In the genomic region with DNA sequence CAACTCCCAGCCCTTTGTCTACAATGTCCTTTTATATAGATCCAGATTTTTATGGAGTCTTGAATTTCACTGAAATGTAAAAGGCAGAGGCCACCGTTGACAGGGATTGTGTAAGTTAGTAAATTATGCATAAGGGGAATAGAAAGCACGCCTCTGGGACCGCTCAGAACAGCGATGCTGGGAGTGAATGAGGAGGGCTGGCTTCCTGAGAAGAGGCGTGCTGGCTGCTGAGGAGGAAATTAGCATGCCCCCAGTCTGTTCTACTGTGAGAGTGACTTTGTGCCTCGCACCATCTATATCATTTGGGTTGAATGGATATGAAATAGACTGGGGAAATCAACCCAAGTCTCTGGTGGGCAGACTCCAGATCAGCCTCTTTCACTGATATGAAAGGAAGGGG, we compare ENCODE assay signal across 18 mouse cellular contexts. TPM values are rescaled to one million over a fixed set of nuclear protein-coding genes. Genes with fewer than 3 reads are reported as not detected.
A peak's percentile ranks its signal among the peaks of the same experiment; 100 is the strongest.
DNase-seq lines count a peak whose midpoint lies in the region; ATAC-seq and TF ChIP-seq lines count a peak whose summit lies in the region.
"Had no signal": no experiment of that assay in that cellular context is flagged by ENCODE, and none has a peak within 500 bp of the region (broad histone marks: within the 10 kb centered on the region; RNA-seq: fewer than 3 reads in every experiment).

No protein-coding gene starts in this region.

- no peaks in the 10 kb centered on the region for H3K36me3 ChIP-seq in hindbrain, embryonic 11.5 days (ENCODE audit: control insufficient read depth, insufficient read depth, low read length)
- no peaks in the 10 kb centered on the region for H3K36me3 ChIP-seq in hindbrain, embryonic 10.5 days
- H3K36me3 ChIP-seq in forebrain, embryonic 16.5 days (ENCODE audit: control insufficient read depth, insufficient read depth), result no peaks in the 10 kb centered on the region
- no peaks in the 10 kb centered on the region for H3K36me3 ChIP-seq in hindbrain, postnatal 0 days (ENCODE audit: insufficient read depth, low read length)
- H3K36me3 ChIP-seq in neural tube, embryonic 13.5 days, result no peaks in the 10 kb centered on the region
- H3K36me3 ChIP-seq in kidney, embryonic 14.5 days (ENCODE audit: control insufficient read depth, insufficient read depth, low read length), result no peaks in the 10 kb centered on the region
- no peaks in the 10 kb centered on the region for H3K36me3 ChIP-seq in heart, embryonic 12.5 days
- H3K36me3 ChIP-seq: embryonic facial prominence, embryonic 15.5 days; limb, embryonic 10.5 days; liver, embryonic 13.5 days had no signal

- no peaks in the 10 kb centered on the region for H3K4me1 ChIP-seq in hindbrain, embryonic 11.5 days (replicated peaks; ENCODE audit: control insufficient read depth, insufficient read depth, low read length)
- H3K4me1 ChIP-seq in hindbrain, embryonic 10.5 days (replicated peaks), result no peaks in the 10 kb centered on the region
- H3K4me1 ChIP-seq in forebrain, embryonic 16.5 days (replicated peaks; ENCODE audit: control insufficient read depth, insufficient read depth, low read length), result peaks cover 8% of the 10 kb centered on the region
- H3K4me1 ChIP-seq in hindbrain, postnatal 0 days (ENCODE audit: insufficient read depth, low read length), result no peaks in the 10 kb centered on the region
- peaks cover 16% of the 10 kb centered on the region for H3K4me1 ChIP-seq in neural tube, embryonic 13.5 days (replicated peaks)
- H3K4me1 ChIP-seq in kidney, embryonic 14.5 days (ENCODE audit: control insufficient read depth, insufficient read depth, low read length), result no peaks in the 10 kb centered on the region
- 0 out of 2 replicates have a peak, but pooled peaks cover 5% of the 10 kb centered on the region for H3K4me1 ChIP-seq in heart, embryonic 12.5 days (replicated peaks)
- H3K4me1 ChIP-seq: embryonic facial prominence, embryonic 15.5 days; limb, embryonic 10.5 days; liver, embryonic 13.5 days had no signal

- H3K27me3 ChIP-seq in hindbrain, embryonic 11.5 days (ENCODE audit: control insufficient read depth, insufficient read depth, low read length), result no peaks in the 10 kb centered on the region
- no peaks in the 10 kb centered on the region for H3K27me3 ChIP-seq in hindbrain, embryonic 10.5 days (ENCODE audit: insufficient read depth, poor library complexity, severe bottlenecking)
- no peaks in the 10 kb centered on the region for H3K27me3 ChIP-seq in forebrain, embryonic 16.5 days (replicated peaks; ENCODE audit: control insufficient read depth, insufficient read depth, low read length)
- no peaks in the 10 kb centered on the region for H3K27me3 ChIP-seq in hindbrain, postnatal 0 days (ENCODE audit: insufficient read depth, low read length)
- H3K27me3 ChIP-seq in neural tube, embryonic 13.5 days, result no peaks in the 10 kb centered on the region
- H3K27me3 ChIP-seq in kidney, embryonic 14.5 days (ENCODE audit: control insufficient read depth, insufficient read depth, low read length), result no peaks in the 10 kb centered on the region
- H3K27me3 ChIP-seq in heart, embryonic 12.5 days (replicated peaks), result 0 out of 2 replicates have a peak, but pooled peaks cover 4% of the 10 kb centered on the region
- H3K27me3 ChIP-seq: embryonic facial prominence, embryonic 15.5 days; liver, embryonic 13.5 days had no signal

- ATAC-seq in hindbrain, embryonic 11.5 days (ENCODE audit: low FRiP score), result peak; percentile 53; the same call in 1 of the 2 replicates
- peak; percentile 95 for ATAC-seq in forebrain, embryonic 16.5 days
- ATAC-seq in hindbrain, postnatal 0 days, result no peak
- peak; percentile 93 for ATAC-seq in neural tube, embryonic 13.5 days (ENCODE audit: low read depth)
- no peak for ATAC-seq in kidney, embryonic 14.5 days (ENCODE audit: low FRiP score, low TSS enrichment)
- no peak for ATAC-seq in heart, embryonic 12.5 days (ENCODE audit: insufficient number of reproducible peaks, low FRiP score)
- ATAC-seq: intestine, embryonic 16.5 days; lung, postnatal 0 days had no signal

- H3K27ac ChIP-seq in hindbrain, embryonic 11.5 days (ENCODE audit: low read depth, low read length), result no peak overlapping the region
- H3K27ac ChIP-seq in hindbrain, embryonic 10.5 days, result no peak overlapping the region
- H3K27ac ChIP-seq in forebrain, embryonic 16.5 days (ENCODE audit: low read length), result peak overlapping the region; percentile 73
- H3K27ac ChIP-seq in hindbrain, postnatal 0 days, result no peak overlapping the region
- peak overlapping the region; percentile 72 for H3K27ac ChIP-seq in neural tube, embryonic 13.5 days (replicated peaks)
- no peak overlapping the region for H3K27ac ChIP-seq in kidney, embryonic 14.5 days (ENCODE audit: low read depth, low read length)
- no peak overlapping the region for H3K27ac ChIP-seq in heart, embryonic 12.5 days (ENCODE audit: poor library complexity, severe bottlenecking)
- H3K27ac ChIP-seq: embryonic facial prominence, embryonic 15.5 days; limb, embryonic 10.5 days; liver, embryonic 13.5 days had no signal

- no peak for TF ChIP-seq CTCF in hindbrain, postnatal 0 days (IDR thresholded peaks at IDR 0.05; ENCODE audit: low read depth)

- no peak overlapping the region for H3K4me2 ChIP-seq in hindbrain, embryonic 11.5 days (replicated peaks; ENCODE audit: low read depth, low read length)
- no peak overlapping the region for H3K4me2 ChIP-seq in forebrain, embryonic 16.5 days (ENCODE audit: low read length)
- H3K4me2 ChIP-seq in hindbrain, postnatal 0 days (ENCODE audit: low read depth, low read length), result no peak overlapping the region
- H3K4me2 ChIP-seq in neural tube, embryonic 13.5 days, result no peak overlapping the region
- H3K4me2 ChIP-seq in kidney, embryonic 14.5 days (replicated peaks; ENCODE audit: low read depth, low read length), result no peak overlapping the region
- H3K4me2 ChIP-seq in heart, embryonic 12.5 days, result no peak overlapping the region
- H3K4me2 ChIP-seq: embryonic facial prominence, embryonic 15.5 days; liver, embryonic 13.5 days had no signal

- no peak overlapping the region for H3K4me3 ChIP-seq in hindbrain, embryonic 11.5 days (ENCODE audit: low read depth, low read length)
- no peak overlapping the region for H3K4me3 ChIP-seq in hindbrain, embryonic 10.5 days
- no peak overlapping the region for H3K4me3 ChIP-seq in forebrain, embryonic 16.5 days (replicated peaks; ENCODE audit: low read length)
- no peak overlapping the region for H3K4me3 ChIP-seq in hindbrain, postnatal 0 days (ENCODE audit: low read length)
- no peak overlapping the region for H3K4me3 ChIP-seq in neural tube, embryonic 13.5 days
- H3K4me3 ChIP-seq in kidney, embryonic 14.5 days (ENCODE audit: low read length), result no peak overlapping the region
- no peak overlapping the region for H3K4me3 ChIP-seq in heart, embryonic 12.5 days
- H3K4me3 ChIP-seq: embryonic facial prominence, embryonic 15.5 days; limb, embryonic 10.5 days; liver, embryonic 13.5 days had no signal

- H3K9ac ChIP-seq in hindbrain, embryonic 11.5 days (ENCODE audit: low read depth, low read length), result no peak overlapping the region
- no peak overlapping the region for H3K9ac ChIP-seq in forebrain, embryonic 16.5 days (replicated peaks; ENCODE audit: low read depth, low read length)
- H3K9ac ChIP-seq in hindbrain, postnatal 0 days (replicated peaks; ENCODE audit: low read length), result no peak overlapping the region
- no peak overlapping the region for H3K9ac ChIP-seq in neural tube, embryonic 13.5 days
- no peak overlapping the region for H3K9ac ChIP-seq in kidney, embryonic 14.5 days (ENCODE audit: low read depth, low read length)
- no peak overlapping the region for H3K9ac ChIP-seq in heart, embryonic 12.5 days
- H3K9ac ChIP-seq: embryonic facial prominence, embryonic 15.5 days; liver, embryonic 13.5 days had no signal

- peak; percentile 13 for DNase-seq in hindbrain, embryonic 11.5 days (ENCODE audit: low spot score)
- DNase-seq in hindbrain, embryonic 10.5 days (ENCODE audit: low spot score), result no peak
- peak; percentile 48 for DNase-seq in hindbrain, postnatal 0 days (ENCODE audit: low spot score)
- no peak for DNase-seq in spleen, adult 12 weeks (ENCODE audit: low spot score)
- DNase-seq: cerebellum, adult 2 months; heart, adult 18-20 months; heart, postnatal 14 days; kidney, postnatal 25 days; liver, embryonic 13.5 days; thymus, adult 18-20 months had no signal

- WGBS in hindbrain, embryonic 11.5 days, result 45% methylated on average over 6 of the region's 6 CpGs
- WGBS in hindbrain, embryonic 10.5 days, result 59% methylated on average over 6 of the region's 6 CpGs
- 35% methylated on average over 6 of the region's 6 CpGs for whole genome bisulfite sequencing in forebrain, embryonic 16.5 days
- WGBS in hindbrain, postnatal 0 days, result 23% methylated on average over 6 of the region's 6 CpGs
- WGBS in neural tube, embryonic 13.5 days, result 22% methylated on average over 6 of the region's 6 CpGs
- 53% methylated on average over 6 of the region's 6 CpGs for WGBS in kidney, embryonic 14.5 days
- WGBS in heart, embryonic 12.5 days, result 61% methylated on average over 6 of the region's 6 CpGs

- H3K9me3 ChIP-seq in hindbrain, embryonic 11.5 days (ENCODE audit: control insufficient read depth, low read length), result no peaks in the 10 kb centered on the region
- H3K9me3 ChIP-seq in hindbrain, embryonic 10.5 days, result no peaks in the 10 kb centered on the region
- H3K9me3 ChIP-seq in forebrain, embryonic 16.5 days (ENCODE audit: control insufficient read depth, low read length), result no peaks in the 10 kb centered on the region
- no peaks in the 10 kb centered on the region for H3K9me3 ChIP-seq in hindbrain, postnatal 0 days (ENCODE audit: low read length)
- no peaks in the 10 kb centered on the region for H3K9me3 ChIP-seq in neural tube, embryonic 13.5 days
- no peaks in the 10 kb centered on the region for H3K9me3 ChIP-seq in kidney, embryonic 14.5 days (ENCODE audit: control insufficient read depth, low read length)
- no peaks in the 10 kb centered on the region for H3K9me3 ChIP-seq in heart, embryonic 12.5 days (replicated peaks)
- H3K9me3 ChIP-seq: embryonic facial prominence, embryonic 15.5 days; limb, embryonic 10.5 days; liver, embryonic 13.5 days had no signal

RNA-seq across cellular contexts. Expression of a gene that starts 46.3 kb away (rescaled TPM):
- polyA plus RNA-seq in hindbrain, embryonic 11.5 days (2014; fragmentation: Nextera tagmentation; extraction: Ambion mirVana), result 5.4 and 5.5 TPM in 2 replicates
- polyA plus RNA-seq in hindbrain, embryonic 10.5 days (2016; fragmentation: Nextera tagmentation; extraction: Ambion mirVana), result 1.8 and 5.1 TPM in 2 replicates
- polyA plus RNA-seq in forebrain, embryonic 16.5 days (2015; fragmentation: Nextera tagmentation; extraction: Ambion mirVana), result 80.6 and 81.0 TPM in 2 replicates
- 70.3 and 90.9 TPM in 2 replicates for total RNA-seq in hindbrain, postnatal 0 days (2014; rRNA removed)
- polyA plus RNA-seq in hindbrain, postnatal 0 days (2015; fragmentation: Nextera tagmentation; extraction: Ambion mirVana), result 65.3 and 67.6 TPM in 2 replicates
- polyA plus RNA-seq in neural tube, embryonic 13.5 days (2015; fragmentation: Nextera tagmentation; extraction: Ambion mirVana), result 46.6 and 50.2 TPM in 2 replicates
- 0.24 and 1.2 TPM in 2 replicates for polyA plus RNA-seq in kidney, embryonic 14.5 days (2014; fragmentation: Nextera tagmentation; extraction: Ambion mirVana)
- 0.33 and 0.81 TPM in 2 replicates for polyA plus RNA-seq in heart, embryonic 12.5 days (2016; fragmentation: Nextera tagmentation; extraction: Ambion mirVana)
- total RNA-seq: heart, adult 18-20 months; heart, postnatal 14 days had no signal

Comparison
In these comparisons a context has a peak if more than half of its experiments do, and no peak if none do; other contexts are left out.
1. ATAC-seq: peak in hindbrain, embryonic 11.5 days (single experiment), forebrain, embryonic 16.5 days (single experiment) and neural tube, embryonic 13.5 days (single experiment); none in hindbrain, postnatal 0 days (single experiment), kidney, embryonic 14.5 days (single experiment) and heart, embryonic 12.5 days (single experiment).
2. DNase-seq: peak in hindbrain, embryonic 11.5 days (single experiment) and hindbrain, postnatal 0 days (single experiment); none in hindbrain, embryonic 10.5 days (single experiment) and spleen, adult 12 weeks (single experiment).
3. H3K27ac ChIP-seq: peak in forebrain, embryonic 16.5 days (single experiment) and neural tube, embryonic 13.5 days (single experiment); none in hindbrain, embryonic 11.5 days (single experiment), hindbrain, embryonic 10.5 days (single experiment), hindbrain, postnatal 0 days (single experiment), kidney, embryonic 14.5 days (single experiment) and heart, embryonic 12.5 days (single experiment).